Mouse (Mus musculus) c-Kit-positive CD71-negative TER-119-negative erythroid progenitor cells, embryonic 14.5 days (primary cell): ENCODE results near the gene Wwtr1.

ENCODE experiments used
- DNase-seq: peaks from one replicate; pipeline ENCODE4 v3.0.0-alpha.2; 2013; ENCODE audit warnings: low read depth

The Wwtr1 gene

DNA sequence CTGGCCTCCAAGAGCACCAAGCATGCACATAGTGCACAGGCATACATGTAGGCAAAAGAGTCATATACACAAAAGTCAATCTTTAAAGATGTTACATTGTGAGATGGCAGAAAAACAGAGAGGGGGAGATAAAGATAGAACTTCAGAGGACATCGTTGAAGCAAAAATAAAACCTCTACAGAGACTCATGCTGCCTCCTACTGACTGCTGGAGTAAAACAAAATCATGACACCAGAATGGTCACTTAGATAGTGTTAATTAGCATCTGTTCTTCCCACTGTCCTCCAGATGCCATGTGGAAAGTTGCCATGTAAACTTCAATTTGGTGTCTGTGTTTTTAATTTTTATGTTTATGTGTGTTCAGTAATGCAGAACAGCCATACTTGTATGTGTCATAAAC is 127.8 kb downstream of the Wwtr1 start:
- no peak for DNase-seq

DNA sequence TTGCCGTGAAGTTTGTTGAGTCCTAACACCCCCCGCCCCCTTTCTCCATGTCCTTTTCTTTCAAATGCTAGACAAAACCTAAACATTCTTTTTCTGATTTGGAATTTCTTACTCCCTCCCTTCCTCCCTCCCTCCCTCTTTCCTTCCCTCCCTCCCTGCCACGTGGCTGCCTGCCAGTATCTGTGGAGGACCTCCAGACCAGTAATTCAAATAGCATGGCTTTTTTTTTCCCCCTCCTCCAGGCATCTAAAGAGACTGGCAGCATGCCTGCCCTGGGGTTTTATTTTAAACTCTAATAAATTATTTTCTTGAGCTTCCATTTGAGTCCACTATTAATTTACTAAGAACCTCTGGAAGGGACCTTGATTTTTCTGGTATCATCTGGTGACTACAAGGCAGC is 130.0 kb downstream of the Wwtr1 start:
- no peak for DNase-seq

DNA sequence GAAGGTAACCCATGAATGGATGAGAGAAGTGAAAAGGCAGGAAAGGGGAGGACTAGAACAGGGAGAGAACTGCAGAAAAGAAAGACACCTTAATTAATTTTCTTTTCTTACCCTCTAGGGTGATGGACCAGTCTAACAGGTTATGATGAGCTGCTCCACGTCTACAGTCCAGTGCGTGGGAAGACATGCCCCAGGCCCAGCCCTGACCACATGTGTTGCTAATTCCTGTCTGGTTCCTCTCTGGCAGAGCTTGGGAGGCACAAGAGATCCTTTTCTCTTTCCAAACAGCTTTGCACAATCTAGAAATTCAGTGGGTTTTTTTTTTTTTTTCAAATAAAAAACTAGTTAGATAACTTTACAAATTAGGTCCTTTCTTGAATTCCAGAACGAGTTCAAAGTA is 134.8 kb downstream of the Wwtr1 start:
- DNase-seq = no peak

GRCm38 (mm10) chr3:57435364-57435763 is 140.3 kb downstream of the Wwtr1 start:
- DNase-seq = no peak

- DNase-seq = no peak
These were observed 144.0 kb downstream of the Wwtr1 start for GRCm38 (mm10) chr3:57431706-57432105.

DNA sequence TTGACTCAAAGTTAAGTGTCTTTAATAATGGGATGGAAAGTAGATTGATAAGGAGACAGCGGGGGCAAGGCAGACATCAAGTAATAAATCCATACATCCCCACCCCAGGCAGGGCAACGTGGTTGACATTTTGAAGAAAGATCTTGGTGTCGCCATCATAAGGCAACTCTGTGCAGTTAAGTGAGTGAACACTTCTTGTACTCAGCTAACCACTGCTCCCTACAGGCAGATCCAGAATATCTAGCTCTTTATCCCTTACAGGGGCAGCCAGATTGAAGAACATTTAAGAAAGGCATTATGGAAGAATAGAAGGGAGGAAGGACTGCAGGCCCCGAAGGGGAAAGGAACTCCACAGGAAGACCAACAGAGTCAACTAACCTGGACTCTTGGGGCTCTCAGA is 146.2 kb downstream of the Wwtr1 start:
- DNase-seq = no peak

DNA sequence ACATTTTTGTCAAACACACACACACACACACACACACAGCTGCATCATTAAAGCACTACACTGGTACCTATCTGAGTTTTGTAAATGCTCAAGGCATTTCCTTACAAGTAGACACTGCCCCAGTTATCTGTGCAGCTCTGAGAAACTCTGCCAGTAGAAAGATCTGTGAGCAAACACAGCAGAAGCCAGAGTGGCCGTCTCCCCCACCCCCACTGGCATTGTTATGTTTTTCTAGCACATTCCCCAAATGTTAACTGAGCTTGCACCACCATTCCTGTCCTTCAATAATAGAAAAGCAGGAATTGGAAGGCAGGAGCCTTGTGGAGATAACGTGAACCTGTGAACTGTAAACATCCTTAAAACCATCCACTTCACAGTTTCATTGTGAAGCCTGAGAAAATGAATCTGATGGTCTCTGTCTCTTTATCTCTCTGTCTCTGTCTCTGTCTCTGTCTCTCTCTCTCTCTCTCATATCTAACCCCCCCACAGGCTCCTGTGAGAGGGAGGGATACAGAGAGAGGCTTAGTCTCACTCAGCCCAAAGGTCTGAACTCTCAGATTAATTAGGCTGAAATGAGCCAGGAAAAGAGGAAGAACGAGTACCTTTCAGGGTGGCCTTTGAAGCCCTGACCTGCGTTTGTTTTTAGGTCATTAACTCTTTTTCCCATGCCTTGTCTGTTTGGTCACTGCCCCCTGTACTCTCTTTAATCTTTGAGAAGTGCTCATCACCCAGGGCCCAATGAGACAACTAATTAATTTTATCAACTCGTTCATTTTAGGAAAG is 146.8 kb downstream of the Wwtr1 start:
- no peak for DNase-seq

- no peak for DNase-seq
These were observed 149.4 kb downstream of the Wwtr1 start for GRCm38 (mm10) chr3:57426351-57426750.

DNA sequence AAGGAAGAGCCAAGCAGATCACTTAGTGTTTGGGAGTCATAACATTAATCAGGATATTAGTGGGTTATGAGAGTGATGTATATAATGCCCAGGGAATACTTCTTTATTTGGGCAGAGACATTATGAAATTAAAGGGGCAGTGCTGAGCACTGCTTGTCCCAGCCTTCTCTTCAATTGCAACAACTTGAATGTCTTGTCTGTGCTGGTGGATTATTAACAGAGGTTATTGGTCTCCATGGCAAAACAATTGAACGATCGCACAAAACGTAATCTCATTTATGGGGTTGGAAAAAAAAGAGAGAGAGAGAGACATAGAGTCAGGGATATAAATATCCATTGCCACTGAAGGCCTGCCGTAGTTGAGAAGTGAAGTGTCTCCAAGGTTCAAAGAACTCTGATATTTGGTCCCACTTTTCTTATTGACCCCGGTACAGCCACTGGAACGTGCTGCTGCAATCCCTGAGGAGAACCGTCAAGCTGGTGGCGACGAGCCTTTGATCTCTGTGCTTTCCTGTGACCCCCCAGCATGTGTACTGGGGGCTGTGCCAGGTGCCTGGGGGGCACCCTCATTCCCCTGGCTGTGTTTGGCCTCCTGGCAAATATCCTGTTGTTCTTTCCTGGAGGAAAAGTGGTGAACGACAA is 150.5 kb downstream of the Wwtr1 start, which contains the start of gene Tm4sf4:
Tm4sf4 (plus strand) TSS at position 226 of the 642 bp plus-strand sequence.
- DNase-seq = no peak

GRCm38 (mm10) chr3:57420660-57421059 is 155.1 kb downstream of the Wwtr1 start:
- DNase-seq = no peak

DNA sequence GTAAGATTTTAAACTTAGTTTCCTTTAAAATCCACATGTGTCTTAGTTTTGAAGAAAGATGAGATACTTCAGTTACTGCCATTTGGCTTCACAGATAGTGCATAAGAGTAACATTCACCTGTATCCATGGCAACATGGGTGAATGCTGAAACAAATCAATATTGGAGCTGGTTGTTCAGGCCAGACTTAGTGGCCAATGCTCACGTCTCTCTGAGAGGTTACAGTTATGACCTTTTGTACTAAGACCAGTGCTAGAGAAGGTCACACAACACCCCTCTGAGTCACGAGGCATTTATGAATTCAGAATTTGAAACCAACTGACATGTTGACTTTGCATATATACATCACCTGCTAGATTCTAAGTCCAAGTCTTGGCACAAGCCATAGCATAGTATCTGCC is 155.5 kb downstream of the Wwtr1 start:
- DNase-seq = no peak

GRCm38 (mm10) chr3:57411535-57411934 is 164.2 kb downstream of the Wwtr1 start:
- no peak for DNase-seq
